Mouse (Mus musculus) adrenal gland, adult 10 weeks (tissue): ENCODE data around the gene Fibcd1. TPM values are rescaled to one million over a fixed set of nuclear protein-coding genes. Genes with fewer than 3 reads are reported as not detected.

Experiments used
- polyA plus RNA-seq: library from polyadenylated mRNA; stranded (reverse); fragments of 350-450 nt; fragmentation: Illumina TruSeq; extraction: RNeasy Lipid Tissue Mini Kit (QIAGEN cat#74804); gene quantifications from one replicate; pipeline ENCODE4 v1.2.3, GENCODE M21; 2014; ENCODE audit warnings: low read depth, low replicate concordance

The Fibcd1 gene
- not detected for polyA plus RNA-seq

DNA sequence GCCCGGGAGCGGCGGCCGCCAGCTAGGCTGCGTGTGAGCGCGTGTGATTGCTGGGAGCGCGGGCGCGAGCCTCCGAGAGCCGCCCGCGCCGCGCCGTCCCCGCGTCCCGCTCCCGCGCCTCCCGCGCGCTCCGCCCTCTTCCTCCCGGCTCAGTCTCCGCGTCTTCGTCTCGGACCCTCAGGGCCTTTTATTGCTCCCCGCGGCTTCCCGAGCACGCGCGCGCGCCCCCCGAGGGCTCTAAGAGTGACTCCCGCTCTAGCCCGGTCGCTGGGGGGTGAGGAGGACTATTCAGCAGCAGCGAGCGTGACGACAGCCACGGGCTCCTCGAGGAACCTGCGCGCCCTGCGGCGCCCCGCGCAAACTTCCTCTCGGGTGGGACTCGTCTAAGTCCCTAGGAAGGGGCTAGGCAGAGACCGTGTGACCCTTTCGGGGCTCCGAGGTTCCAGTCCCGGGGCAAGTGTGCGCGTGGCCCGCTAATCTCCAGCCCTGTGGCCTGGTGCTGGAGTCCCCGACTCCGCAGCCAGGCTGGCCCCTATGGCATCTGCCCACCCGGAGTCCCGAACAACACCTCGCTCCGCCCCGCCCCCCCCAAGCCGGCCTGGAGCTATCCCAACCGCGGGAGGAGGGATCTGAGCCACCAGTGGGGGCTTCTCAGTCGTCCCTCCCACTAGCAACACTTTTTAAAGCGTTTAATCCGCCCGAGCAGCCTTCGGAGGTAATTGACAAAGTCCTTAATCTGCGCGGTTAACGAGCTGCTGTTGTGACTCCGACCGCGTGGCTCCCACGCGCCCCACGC lies at the start of gene Fibcd1:
Gene Fibcd1 (minus strand): TSS at position 110 of the 796 bp plus-strand sequence.

DNA sequence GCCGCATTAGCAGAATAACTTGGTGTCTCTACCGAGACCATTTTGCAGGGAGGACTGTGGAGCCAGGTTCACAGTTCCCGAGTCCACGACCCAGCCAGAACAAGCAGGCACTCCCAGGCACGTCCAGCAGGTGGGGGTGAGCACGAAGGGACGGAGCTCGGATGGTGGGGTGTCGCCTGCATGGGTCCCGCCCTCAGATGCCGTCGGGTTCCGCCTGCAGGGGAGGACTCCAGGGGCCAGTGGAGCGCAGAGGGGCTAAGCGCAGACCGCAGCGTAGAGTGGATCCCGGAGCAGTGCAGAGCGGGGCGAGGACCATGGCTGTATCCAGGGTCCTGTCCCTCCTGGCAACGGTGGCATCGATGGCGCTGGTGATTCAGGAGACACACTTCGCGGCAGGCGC lies 41.2 kb upstream of the Fibcd1 start, which contains the start of gene Lamc3:
Gene Lamc3 (plus strand): TSS at position 262 of the 400 bp plus-strand sequence.

DNA sequence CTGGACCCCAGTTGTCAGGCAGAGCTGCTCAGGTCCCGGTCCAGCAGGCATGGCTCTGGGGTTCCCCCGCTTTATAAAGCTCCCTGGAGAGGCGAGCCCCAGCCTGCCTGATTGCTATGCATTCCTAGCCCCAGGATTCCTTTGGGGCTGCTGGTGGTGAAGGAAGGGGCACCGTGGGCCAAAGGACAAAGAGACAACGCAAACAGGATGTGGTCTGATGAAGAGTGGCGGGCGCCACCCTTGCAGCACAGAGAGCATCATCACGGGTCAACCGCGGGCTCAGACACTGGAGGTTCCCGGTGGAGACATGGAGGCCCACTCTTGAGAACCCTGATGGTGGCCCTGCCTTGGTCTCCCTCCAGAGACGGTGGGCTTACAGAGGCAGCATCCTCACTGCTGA lies 35.4 kb downstream of the Fibcd1 start, which contains the start of gene Qrfp:
Gene Qrfp (minus strand): TSS at position 137 of the 400 bp plus-strand sequence.

Other genes starting within 250 kb of the Fibcd1 start
- not detected for gene Prdm12, start 206.0 kb downstream of the Fibcd1 start, polyA plus RNA-seq
- 13.3 TPM for gene Exosc2, start 175.3 kb downstream of the Fibcd1 start, polyA plus RNA-seq
- gene Abl1, start 157.6 kb downstream of the Fibcd1 start, polyA plus RNA-seq: 51.7 TPM
- gene Qrfp, start 35.4 kb downstream of the Fibcd1 start, polyA plus RNA-seq: not detected
- gene Lamc3, start 41.3 kb upstream of the Fibcd1 start, polyA plus RNA-seq: 0.87 TPM
- gene Aif1l, start 104.1 kb upstream of the Fibcd1 start, polyA plus RNA-seq: 9.3 TPM
- gene Nup214, start 128.4 kb upstream of the Fibcd1 start, polyA plus RNA-seq: 58.6 TPM
- gene Fam78a, start 238.9 kb upstream of the Fibcd1 start, polyA plus RNA-seq: 0.29 TPM
- 0.58 TPM for gene Plpp7, start 249.5 kb upstream of the Fibcd1 start, polyA plus RNA-seq